Mouse (Mus musculus) heart, postnatal 14 days (tissue): ENCODE measurements around the gene Snx9. TPM values are rescaled to one million over a fixed set of nuclear protein-coding genes. Genes with fewer than 3 reads are reported as not detected.

ENCODE experiments used
- DNase-seq, 2 experiments: peaks; one replicate each; pipeline ENCODE4 v3.0.0; 2021 to 2022
- intact Hi-C: fragments of 180-260 bp; cut with DNase I; formaldehyde crosslinking; loops from one replicate; pipeline ENCODE4 v1.15.1; 2025
- total RNA-seq, 2 experiments: library from RNA; stranded (reverse); gene quantifications; 2 replicates each; pipeline ENCODE4 v1.2.3; 2021

Gene Snx9
- total RNA-seq, 2 experiments from 2014 or later = 31.5 to 33.3 TPM

GRCm38 (mm10) chr17:5952455-5952854 lies 111.3 kb downstream of the Snx9 start:
- DNase-seq = no peak
- intact Hi-C loops = no loop called here

- intact Hi-C loops = no loop called here
- DNase-seq = no peak
Measured at GRCm38 (mm10) chr17:5956350-5957000, 115.3 kb downstream of the Snx9 start.

GRCm38 (mm10) chr17:5957097-5957496 lies 116.0 kb downstream of the Snx9 start:
- intact Hi-C loops = no loop called here
- DNase-seq = no peak

- DNase-seq = no peak
- intact Hi-C loops = no loop called here
Measured at GRCm38 (mm10) chr17:5958229-5958628, 117.1 kb downstream of the Snx9 start.

GRCm38 (mm10) chr17:5958636-5959035 lies 117.5 kb downstream of the Snx9 start:
- DNase-seq = no peak
- intact Hi-C loops = no loop called here

GRCm38 (mm10) chr17:5959096-5959495 lies 118.0 kb downstream of the Snx9 start:
- no peak for DNase-seq
- intact Hi-C loops = no loop called here

- peak; percentile 35 to 52 for DNase-seq
Measured at GRCm38 (mm10) chr17:5959802-5960201, 118.7 kb downstream of the Snx9 start.

GRCm38 (mm10) chr17:5963766-5964165 lies 122.6 kb downstream of the Snx9 start:
- intact Hi-C loops = no loop called here
- no peak for DNase-seq

More at GRCm38 (mm10) chr17:5959802-5960201, 118.7 kb downstream of the Snx9 start:
- intact Hi-C loops = no loop called here

GRCm38 (mm10) chr17:5965084-5965781 lies 124.1 kb downstream of the Snx9 start:
- DNase-seq = no peak

GRCm38 (mm10) chr17:5966706-5967105 lies 125.6 kb downstream of the Snx9 start:
- intact Hi-C loops = no loop called here
- DNase-seq = no peak

More at GRCm38 (mm10) chr17:5965084-5965781, 124.1 kb downstream of the Snx9 start:
- intact Hi-C loops = no loop called here

GRCm38 (mm10) chr17:5968562-5968961 lies 127.4 kb downstream of the Snx9 start:
- no peak for DNase-seq
- intact Hi-C loops = no loop called here

- no peak for DNase-seq
- intact Hi-C loops = no loop called here
Measured at GRCm38 (mm10) chr17:5969246-5969645, 128.1 kb downstream of the Snx9 start.

GRCm38 (mm10) chr17:5970298-5970821 lies 129.2 kb downstream of the Snx9 start:
- no peak for DNase-seq
- intact Hi-C loops = no loop called here

- intact Hi-C loops = no loop called here
- no peak for DNase-seq
Measured at GRCm38 (mm10) chr17:5973536-5973935, 132.4 kb downstream of the Snx9 start.

- DNase-seq = peak; percentile 46 to 60
- intact Hi-C loops = no loop called here
Measured at GRCm38 (mm10) chr17:5975099-5975977, 134.2 kb downstream of the Snx9 start.

- intact Hi-C loops = loop anchor here (2.0 kb wide), 1 partner anchor 36 kb away; the partner anchor contains the start of gene Synj2
- DNase-seq = peak in 1 of 2 experiments; percentile 36
Measured at GRCm38 (mm10) chr17:5976221-5977055, 135.3 kb downstream of the Snx9 start.

GRCm38 (mm10) chr17:5977056-5977920 lies 136.2 kb downstream of the Snx9 start:
- intact Hi-C loops = loop anchor here (2.0 kb wide), 1 partner anchor 36 kb away; the partner anchor contains the start of gene Synj2

GRCm38 (mm10) chr17:5977921-5978504 lies 136.9 kb downstream of the Snx9 start:
- DNase-seq = no peak
- intact Hi-C loops = loop anchor here (2.0 kb wide), 2 partner anchors 37 to 39 kb away; partner anchors contain the start of gene Synj2

More at GRCm38 (mm10) chr17:5977056-5977920, 136.2 kb downstream of the Snx9 start:
- DNase-seq = peak; percentile 53 to 67
